Mouse (Mus musculus) lung, embryonic 15.5 days (tissue): ENCODE data around the gene Slc12a5. TPM values are rescaled to one million over a fixed set of nuclear protein-coding genes. Genes with fewer than 3 reads are reported as not detected.

ENCODE experiments used
- ATAC-seq: fragments of 200-750 bp; cut with Nextera tagmentation; 2 replicates; pipeline ENCODE4 v1.8.0; 2017; ENCODE audit warnings: moderate number of reproducible peaks, borderline replicate concordance; ENCODE audit not compliant: low FRiP score, low TSS enrichment; ENCODE audit errors: extremely low read depth
- H3K27ac ChIP-seq: fragments of 300-500 bp; sonication (generic); 2 replicates; pipeline ENCODE4 v1.5.1; 2015; ENCODE audit warnings: moderate library complexity, mild to moderate bottlenecking, inconsistent platforms
- H3K27me3 ChIP-seq: fragments of 300-500 bp; sonication (generic); 2 replicates; pipeline ENCODE4 v1.6.1; 2015; ENCODE audit warnings: inconsistent platforms
- H3K36me3 ChIP-seq: fragments of 300-500 bp; sonication (generic); 2 replicates; pipeline ENCODE4 v1.6.1; 2015; ENCODE audit warnings: inconsistent platforms
- H3K4me1 ChIP-seq: fragments of 300-500 bp; sonication (generic); 2 replicates; pipeline ENCODE4 v1.6.1; 2015; ENCODE audit warnings: inconsistent platforms
- H3K4me2 ChIP-seq: fragments of 300-500 bp; sonication (generic); 2 replicates; pipeline ENCODE4 v1.6.1; 2015; ENCODE audit warnings: inconsistent platforms, mild to moderate bottlenecking, moderate library complexity
- H3K4me3 ChIP-seq: fragments of 300-500 bp; sonication (generic); 2 replicates; pipeline ENCODE4 v1.5.1; 2015; ENCODE audit warnings: mild to moderate bottlenecking, inconsistent platforms
- H3K9ac ChIP-seq: fragments of 300-500 bp; sonication (generic); 2 replicates; pipeline ENCODE4 v1.6.1; 2015; ENCODE audit warnings: inconsistent platforms
- H3K9me3 ChIP-seq: fragments of 300-500 bp; sonication (generic); 2 replicates; pipeline ENCODE4 v1.6.1; 2016; ENCODE audit warnings: inconsistent platforms
- WGBS: fragments of 180-500 bp; shearing (Covaris S2); methylation state at CpG from one replicate; pipeline ENCODE4 v1.1.7; 2015; 5-methylcytosine and 5-hydroxymethylcytosine counted together
- polyA plus RNA-seq: library from polyadenylated mRNA; unstranded; fragments of >200 nt; fragmentation: Nextera tagmentation; extraction: Ambion mirVana; gene quantifications from 2 replicates; pipeline ENCODE4 v1.2.1, GENCODE M21; 2015

Gene Slc12a5
- polyA plus RNA-seq, 1 experiment from 2014 or later, result 1.1 TPM

GRCm38 (mm10) chr2:165037415-165037814, 76.8 kb downstream of the Slc12a5 start:
- no peak overlapping the region for H3K27ac ChIP-seq
- 59% methylated on average over 4 of the region's 4 CpGs for WGBS
- no peak for ATAC-seq

DNA sequence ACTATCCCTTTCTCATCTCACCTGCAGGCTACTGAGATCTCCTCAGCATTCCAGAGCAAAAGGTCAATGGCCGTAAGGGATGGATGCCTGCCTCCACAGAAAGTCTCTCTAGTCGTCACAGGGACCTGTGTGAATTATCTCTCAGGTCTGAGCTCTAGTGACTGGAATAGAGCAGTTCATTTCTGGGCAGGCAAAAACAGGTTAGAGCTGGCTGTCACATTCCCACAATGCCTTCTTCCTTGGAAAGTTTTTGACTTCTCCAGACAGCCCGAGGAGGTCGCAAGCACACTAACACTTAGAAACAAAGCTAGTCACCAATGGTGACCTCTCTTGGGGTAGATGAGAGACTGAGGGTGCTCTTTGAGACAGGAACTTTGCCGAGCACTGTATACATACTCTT, 81.5 kb downstream of the Slc12a5 start:
- H3K27me3 ChIP-seq, result no peaks in the 10 kb centered on the region
- no peak overlapping the region for H3K9ac ChIP-seq
- no peaks in the 10 kb centered on the region for H3K36me3 ChIP-seq
- ATAC-seq, result no peak
- no peaks in the 10 kb centered on the region for H3K9me3 ChIP-seq
- no peak overlapping the region for H3K4me2 ChIP-seq
- no peak overlapping the region for H3K27ac ChIP-seq
- no peaks in the 10 kb centered on the region for H3K4me1 ChIP-seq
- no peak overlapping the region for H3K4me3 ChIP-seq
- 65% methylated on average over 5 of the region's 5 CpGs for WGBS

More at GRCm38 (mm10) chr2:165037415-165037814, 76.8 kb downstream of the Slc12a5 start:
- peaks cover 17% of the 10 kb centered on the region for H3K4me1 ChIP-seq
- H3K4me2 ChIP-seq, result no peak overlapping the region
- no peaks in the 10 kb centered on the region for H3K27me3 ChIP-seq
- no peaks in the 10 kb centered on the region for H3K36me3 ChIP-seq
- H3K9ac ChIP-seq, result no peak overlapping the region
- H3K4me3 ChIP-seq, result no peak overlapping the region
- no peaks in the 10 kb centered on the region for H3K9me3 ChIP-seq

- Histone ChIP-seq H3K9ac (no peak overlapping the region), H3K4me3 (no peak overlapping the region), H3K4me2 (no peak overlapping the region), H3K36me3 (no peaks in the 10 kb centered on the region), H3K4me1 (no peaks in the 10 kb centered on the region), H3K9me3 (no peaks in the 10 kb centered on the region), H3K27ac (no peak overlapping the region), H3K27me3 (no peaks in the 10 kb centered on the region)
- WGBS, result 18% methylated on average over 17 of the region's 17 CpGs
- ATAC-seq, result no peak
These were observed 82.6 kb downstream of the Slc12a5 start for GRCm38 (mm10) chr2:165043090-165043636.

- ATAC-seq, result no peak
- no peaks in the 10 kb centered on the region for H3K27me3 ChIP-seq
- H3K4me1 ChIP-seq, result no peaks in the 10 kb centered on the region
- no peak overlapping the region for H3K4me3 ChIP-seq
- H3K27ac ChIP-seq, result no peak overlapping the region
- no peaks in the 10 kb centered on the region for H3K36me3 ChIP-seq
- 58% methylated on average over 2 of the region's 2 CpGs for WGBS
- H3K9me3 ChIP-seq, result no peaks in the 10 kb centered on the region
- H3K9ac ChIP-seq, result no peak overlapping the region
- H3K4me2 ChIP-seq, result no peak overlapping the region
These were observed 83.1 kb downstream of the Slc12a5 start for GRCm38 (mm10) chr2:165043729-165044128.

DNA sequence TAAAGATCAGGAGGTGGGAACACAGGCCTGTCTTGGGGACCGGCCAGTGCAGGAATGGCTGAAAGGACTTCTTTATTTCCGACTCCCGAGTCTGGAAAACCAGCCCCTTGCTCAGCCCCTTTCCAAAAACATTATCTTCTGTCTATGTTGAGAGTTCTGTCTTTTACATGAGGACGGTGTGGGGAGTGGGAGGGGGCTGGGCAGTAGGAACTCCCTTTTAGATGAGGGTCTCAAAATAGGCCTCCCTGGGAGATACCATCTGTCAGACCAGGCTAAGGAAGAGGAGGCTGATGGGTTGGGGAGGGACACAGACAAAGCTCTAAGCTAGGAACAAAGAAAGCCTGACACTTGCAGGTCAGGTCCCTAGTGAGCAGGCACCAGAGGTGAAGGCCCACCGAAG, 88.4 kb downstream of the Slc12a5 start:
- no peaks in the 10 kb centered on the region for H3K36me3 ChIP-seq
- H3K4me3 ChIP-seq, result no peak overlapping the region
- ATAC-seq, result no peak
- H3K9ac ChIP-seq, result no peak overlapping the region
- H3K4me2 ChIP-seq, result no peak overlapping the region
- 60% methylated on average over 5 of the region's 5 CpGs for WGBS
- no peaks in the 10 kb centered on the region for H3K9me3 ChIP-seq
- H3K27me3 ChIP-seq, result peaks cover 5% of the 10 kb centered on the region; the same call in 1 of the 2 replicates
- no peaks in the 10 kb centered on the region for H3K4me1 ChIP-seq
- H3K27ac ChIP-seq, result no peak overlapping the region

Other genes starting within 250 kb of the Slc12a5 start
- gene Spint5, start 245.5 kb upstream of the Slc12a5 start, polyA plus RNA-seq, result not detected in 2 replicates
- gene Wfdc3, start 214.9 kb upstream of the Slc12a5 start, polyA plus RNA-seq, result 1.9 and 2.3 TPM in 2 replicates
- 70.5 and 71.3 TPM in 2 replicates for gene Dnttip1, start 214.8 kb upstream of the Slc12a5 start, polyA plus RNA-seq
- gene Ube2c, start 190.9 kb upstream of the Slc12a5 start, polyA plus RNA-seq, result 554 and 590 TPM in 2 replicates
- 2.0 and 9.7 TPM in 2 replicates for gene Tnnc2, start 180.8 kb upstream of the Slc12a5 start, polyA plus RNA-seq
- gene Snx21, start 175.0 kb upstream of the Slc12a5 start, polyA plus RNA-seq, result 24.4 and 27.0 TPM in 2 replicates
- gene Acot8, start 155.9 kb upstream of the Slc12a5 start, polyA plus RNA-seq, result 19.8 and 20.3 TPM in 2 replicates
- gene Zswim3, start 155.7 kb upstream of the Slc12a5 start, polyA plus RNA-seq, result 6.7 and 8.4 TPM in 2 replicates
- gene Zswim1, start 138.1 kb upstream of the Slc12a5 start, polyA plus RNA-seq, result 15.8 and 16.8 TPM in 2 replicates
- not detected in 2 replicates for gene Spata25, start 132.3 kb upstream of the Slc12a5 start, polyA plus RNA-seq
- 131 and 139 TPM in 2 replicates for gene Ctsa, start 127.9 kb upstream of the Slc12a5 start, polyA plus RNA-seq
- 6.6 and 7.5 TPM in 2 replicates for gene Neurl2, start 127.3 kb upstream of the Slc12a5 start, polyA plus RNA-seq
- gene Pltp, start 103.1 kb upstream of the Slc12a5 start, polyA plus RNA-seq, result 149 and 169 TPM in 2 replicates
- gene Pcif1, start 81.5 kb upstream of the Slc12a5 start, polyA plus RNA-seq, result 74.4 and 75.2 TPM in 2 replicates
- gene Zfp335, start 49.0 kb upstream of the Slc12a5 start, polyA plus RNA-seq, result 12.4 and 13.2 TPM in 2 replicates
- gene Mmp9, start 20.0 kb upstream of the Slc12a5 start, polyA plus RNA-seq, result 0.59 and 1.4 TPM in 2 replicates
- 67.4 and 73.8 TPM in 2 replicates for gene Ncoa5, start 74.1 kb downstream of the Slc12a5 start, polyA plus RNA-seq
- 30.2 and 35.4 TPM in 2 replicates for gene Cd40, start 94.8 kb downstream of the Slc12a5 start, polyA plus RNA-seq
- gene 1700025C18Rik, start 129.9 kb downstream of the Slc12a5 start, polyA plus RNA-seq, result not detected in 2 replicates